Mouse (Mus musculus) MEL (cell line): Measurements from ENCODE around the gene Ywhag.

Experiments
- CTCF ChIP-seq, 3 experiments: IDR thresholded peaks in 2 of 3; conservative IDR thresholded peaks in 1 of 3; 2 replicates each; pipeline ENCODE4 v1.5.1; 2011 to 2012; ENCODE audit warnings: low read length in 3 of 3, low read depth in 2 of 3, mild to moderate bottlenecking in 2 of 3, improper control_type of control experiment in 1 of 3, inconsistent platforms in 1 of 3, mixed read lengths in 1 of 3, moderate library complexity in 1 of 3; ENCODE audit not compliant: control insufficient read depth in 1 of 3, insufficient read depth in 1 of 3, poor library complexity in 1 of 3, severe bottlenecking in 1 of 3
- ELF1 ChIP-seq: IDR thresholded peaks from 2 replicates; pipeline ENCODE4 v1.6.1; 2014; ENCODE audit warnings: low read depth, mild to moderate bottlenecking, inconsistent platforms, low read length, improper control_type of control experiment, moderate library complexity
- EP300 ChIP-seq, 2 experiments: IDR thresholded peaks; 2 replicates each; pipeline ENCODE4 v1.6.1; 2011; ENCODE audit warnings: improper control_type of control experiment in 2 of 2, low read length in 2 of 2, low read depth in 1 of 2, mild to moderate bottlenecking in 1 of 2
- ETS1 ChIP-seq: IDR thresholded peaks from 2 replicates; pipeline ENCODE4 v1.6.1; 2012; ENCODE audit warnings: low read depth, mild to moderate bottlenecking, inconsistent platforms, low read length, improper control_type of control experiment, moderate library complexity
- GABPA ChIP-seq: IDR thresholded peaks from 2 replicates; pipeline ENCODE4 v1.6.1; 2012; ENCODE audit warnings: low read depth, mild to moderate bottlenecking, inconsistent platforms, low read length, improper control_type of control experiment, moderate library complexity
- GATA1 ChIP-seq: IDR thresholded peaks from 2 replicates; pipeline ENCODE4 v1.6.1; 2011; ENCODE audit warnings: low read depth, low read length, improper control_type of control experiment
- KAT2A ChIP-seq: conservative IDR thresholded peaks from 2 replicates; pipeline ENCODE4 v1.6.1; 2012; ENCODE audit warnings: low read depth, low read length, improper control_type of control experiment, inconsistent platforms
- POLR2A ChIP-seq, 2 experiments: IDR thresholded peaks; 2 replicates each; pipeline ENCODE4 v1.6.1; 2011 to 2012; ENCODE audit warnings: low read length in 2 of 2, mild to moderate bottlenecking in 2 of 2, control low read depth in 1 of 2, improper control_type of control experiment in 1 of 2, low read depth in 1 of 2, moderate library complexity in 1 of 2; ENCODE audit not compliant: control insufficient read depth in 1 of 2, insufficient read depth in 1 of 2, poor library complexity in 1 of 2
- TAL1 ChIP-seq: IDR thresholded peaks from 2 replicates; pipeline ENCODE4 v1.6.1; 2012; ENCODE audit warnings: mild to moderate bottlenecking, inconsistent platforms, low read length, moderate library complexity, mixed read lengths
- USF1 ChIP-seq: IDR thresholded peaks from 2 replicates; pipeline ENCODE4 v1.6.1; 2014; ENCODE audit warnings: low read depth, mild to moderate bottlenecking, inconsistent platforms, low read length, improper control_type of control experiment, moderate library complexity
- ZC3H11A ChIP-seq: IDR thresholded peaks from 2 replicates; pipeline ENCODE4 v1.6.1; 2012; ENCODE audit warnings: low read depth, mild to moderate bottlenecking, inconsistent platforms, low read length, improper control_type of control experiment
- ZMIZ1 ChIP-seq: IDR thresholded peaks from 2 replicates; pipeline ENCODE4 v1.6.1; 2012; ENCODE audit warnings: low read depth, mild to moderate bottlenecking, inconsistent platforms, low read length, improper control_type of control experiment, moderate library complexity
- ZNF384 ChIP-seq: IDR thresholded peaks from 2 replicates; pipeline ENCODE4 v1.6.1; 2012; ENCODE audit warnings: low read depth, mild to moderate bottlenecking, inconsistent platforms, low read length, improper control_type of control experiment

GRCm38 (mm10) chr5:135942710-135943109, 8.3 kb upstream of the Ywhag start:
- TF ChIP-seq EP300 (IDR thresholded peaks at IDR 0.05; ENCODE audit: low read depth in 1 of 2, low read length in 2 of 2), result no peak
- TF ChIP-seq POLR2A (IDR thresholded peaks at IDR 0.05; ENCODE audit: control insufficient read depth in 1 of 2, insufficient read depth in 1 of 2, low read depth in 1 of 2, low read length in 2 of 2, poor library complexity in 1 of 2), result no peak
- TF ChIP-seq USF1, result no peak
- no peak for TF ChIP-seq CTCF (IDR thresholded peaks at IDR 0.05 in 2 of 3, conservative IDR thresholded peaks at IDR 0.05 in 1 of 3; ENCODE audit: control insufficient read depth in 1 of 3, insufficient read depth in 1 of 3, low read depth in 2 of 3, low read length in 3 of 3, poor library complexity in 1 of 3, severe bottlenecking in 1 of 3)
- TF ChIP-seq ZNF384, result no peak
- TF ChIP-seq ELF1, result no peak
- TF ChIP-seq GATA1, result no peak
- TF ChIP-seq TAL1, result no peak
- no peak for TF ChIP-seq ETS1
- TF ChIP-seq KAT2A, result no peak
- no peak for TF ChIP-seq ZMIZ1
- no peak for TF ChIP-seq ZC3H11A
- no peak for TF ChIP-seq GABPA
